Mouse (Mus musculus) CH12.LX (cell line): ENCODE data around the gene Synpo2. TPM values are rescaled to one million over a fixed set of nuclear protein-coding genes. Genes with fewer than 3 reads are reported as not detected.

Source experiments
- DNase-seq: peaks from one replicate; pipeline ENCODE4 v3.0.0-alpha.2; 2013; ENCODE audit errors: extremely low read depth
- H3K27ac ChIP-seq: 2 replicates; pipeline ENCODE4 v1.5.1; 2012; ENCODE audit warnings: low read depth, mild to moderate bottlenecking, control low read depth, moderate library complexity; ENCODE audit not compliant: insufficient read depth
- H3K27me3 ChIP-seq: replicated peaks from 2 replicates; pipeline ENCODE3; 2012; ENCODE audit warnings: inconsistent platforms
- H3K36me3 ChIP-seq, 2 experiments: replicated peaks in 1 of 2; 2 replicates each; pipeline versions ENCODE3 to v1.6.1; 2012; ENCODE audit warnings: inconsistent platforms in 1 of 2, low read length in 1 of 2, mild to moderate bottlenecking in 1 of 2, mixed read lengths in 1 of 2, moderate library complexity in 1 of 2; ENCODE audit not compliant: control insufficient read depth in 1 of 2, insufficient read depth in 1 of 2
- H3K4me1 ChIP-seq, 2 experiments: 2 replicates each; pipeline ENCODE4 v1.6.1; 2012; ENCODE audit warnings: inconsistent platforms in 1 of 2, moderate library complexity in 1 of 2; ENCODE audit not compliant: insufficient read depth in 2 of 2, control insufficient read depth in 1 of 2
- H3K4me2 ChIP-seq: 2 replicates; pipeline ENCODE4 v1.6.1; 2012; ENCODE audit warnings: low read depth, mild to moderate bottlenecking, control low read depth; ENCODE audit not compliant: poor library complexity, insufficient read depth, severe bottlenecking
- H3K4me3 ChIP-seq, 3 experiments: fragments of 150-350 bp in 1 of 3; sonication (generic) in 1 of 3; replicated peaks in 1 of 3; 2 replicates each; pipeline versions ENCODE3 to v1.5.1; 2011 to 2012; ENCODE audit warnings: low read depth in 2 of 3, low read length in 2 of 3, mild to moderate bottlenecking in 2 of 3, moderate library complexity in 2 of 3, control low read depth in 1 of 3, improper control_type of control experiment in 1 of 3, inconsistent platforms in 1 of 3, mixed read lengths in 1 of 3; ENCODE audit not compliant: poor library complexity in 1 of 3
- H3K79me2 ChIP-seq: replicated peaks from 2 replicates; pipeline ENCODE4 v1.6.1; 2012; ENCODE audit warnings: mild to moderate bottlenecking, moderate library complexity; ENCODE audit not compliant: control insufficient read depth, poor library complexity, insufficient read depth, severe bottlenecking; ENCODE audit errors: extremely low read depth
- H3K9ac ChIP-seq: 2 replicates; pipeline ENCODE4 v1.6.1; 2012; ENCODE audit warnings: low read depth, mild to moderate bottlenecking, control low read depth, moderate library complexity; ENCODE audit not compliant: insufficient read depth
- H3K9me3 ChIP-seq: replicated peaks from 2 replicates; pipeline ENCODE3; 2012; ENCODE audit warnings: low read length, inconsistent platforms, mixed read lengths
- BHLHE40 ChIP-seq: IDR thresholded peaks from 2 replicates; pipeline ENCODE4 v1.6.1; 2011; ENCODE audit warnings: mild to moderate bottlenecking, low read depth, low read length, improper control_type of control experiment
- CHD2 ChIP-seq: IDR thresholded peaks from 2 replicates; pipeline ENCODE4 v1.6.1; 2011; ENCODE audit warnings: low read length, improper control_type of control experiment
- CTCF ChIP-seq, 2 experiments: IDR thresholded peaks in 1 of 2; conservative IDR thresholded peaks in 1 of 2; 2 replicates each; pipeline ENCODE4 v1.5.1; 2011 to 2012; ENCODE audit warnings: low read depth in 2 of 2, low read length in 2 of 2, improper control_type of control experiment in 1 of 2, inconsistent platforms in 1 of 2, mild to moderate bottlenecking in 1 of 2, moderate library complexity in 1 of 2
- E2F4 ChIP-seq: IDR thresholded peaks from 2 replicates; pipeline ENCODE4 v1.6.1; 2011; ENCODE audit warnings: low read depth, low read length, improper control_type of control experiment; ENCODE audit not compliant: insufficient replicate concordance
- ELF1 ChIP-seq: IDR thresholded peaks from 2 replicates; pipeline ENCODE4 v1.6.1; 2014; ENCODE audit warnings: low read depth, mild to moderate bottlenecking, inconsistent platforms, low read length, improper control_type of control experiment
- EP300 ChIP-seq: IDR thresholded peaks from 2 replicates; pipeline ENCODE4 v1.6.1; 2011; ENCODE audit warnings: low read length, improper control_type of control experiment
- ETS1 ChIP-seq: conservative IDR thresholded peaks from 2 replicates; pipeline ENCODE4 v1.6.1; 2012; ENCODE audit warnings: low read depth, mild to moderate bottlenecking, inconsistent platforms, low read length, improper control_type of control experiment, moderate library complexity
- GABPA ChIP-seq: IDR thresholded peaks from 2 replicates; pipeline ENCODE4 v1.6.1; 2012; ENCODE audit warnings: low read depth, low read length, improper control_type of control experiment, inconsistent platforms; ENCODE audit not compliant: insufficient replicate concordance
- IRF4 ChIP-seq: IDR thresholded peaks from 2 replicates; pipeline ENCODE4 v1.6.1; 2014; ENCODE audit warnings: low read depth, mild to moderate bottlenecking, inconsistent platforms, low read length, improper control_type of control experiment
- JUND ChIP-seq: conservative IDR thresholded peaks from 2 replicates; pipeline ENCODE4 v1.6.1; 2011; ENCODE audit warnings: low read depth, low read length, improper control_type of control experiment
- KAT2A ChIP-seq: IDR thresholded peaks from 2 replicates; pipeline ENCODE4 v1.6.1; 2012; ENCODE audit warnings: low read length, improper control_type of control experiment, inconsistent platforms; ENCODE audit not compliant: insufficient replicate concordance
- MAFK ChIP-seq: IDR thresholded peaks from 2 replicates; pipeline ENCODE4 v1.6.1; 2011; ENCODE audit warnings: low read length, improper control_type of control experiment; ENCODE audit not compliant: insufficient replicate concordance
- MAX ChIP-seq: IDR thresholded peaks from 2 replicates; pipeline ENCODE4 v1.6.1; 2011; ENCODE audit warnings: low read length, improper control_type of control experiment
- MAZ ChIP-seq: IDR thresholded peaks from 2 replicates; pipeline ENCODE4 v1.6.1; 2012; ENCODE audit warnings: low read depth, mild to moderate bottlenecking, inconsistent platforms, low read length, improper control_type of control experiment, moderate library complexity
- MEF2A ChIP-seq: IDR thresholded peaks from 2 replicates; pipeline ENCODE4 v1.6.1; 2014; ENCODE audit warnings: low read depth, mild to moderate bottlenecking, inconsistent platforms, low read length, improper control_type of control experiment, borderline replicate concordance
- NELFE ChIP-seq: IDR thresholded peaks from 2 replicates; pipeline ENCODE4 v1.6.1; 2011; ENCODE audit warnings: low read depth, low read length, improper control_type of control experiment
- NRF1 ChIP-seq: IDR thresholded peaks from 2 replicates; pipeline ENCODE4 v1.6.1; 2014; ENCODE audit warnings: low read depth, mild to moderate bottlenecking, inconsistent platforms, low read length, improper control_type of control experiment, moderate library complexity
- POLR2AphosphoS2 ChIP-seq: IDR thresholded peaks from 2 replicates; pipeline ENCODE4 v1.6.1; 2011; ENCODE audit warnings: low read depth, low read length, improper control_type of control experiment
- RAD21 ChIP-seq: IDR thresholded peaks from 2 replicates; pipeline ENCODE4 v1.6.1; 2011; ENCODE audit warnings: low read depth, mild to moderate bottlenecking, low read length, improper control_type of control experiment, moderate library complexity
- RCOR1 ChIP-seq: conservative IDR thresholded peaks from 2 replicates; pipeline ENCODE4 v1.6.1; 2012; ENCODE audit warnings: low read depth, mild to moderate bottlenecking, inconsistent platforms, low read length, improper control_type of control experiment
- SIN3A ChIP-seq: IDR thresholded peaks from 2 replicates; pipeline ENCODE4 v1.6.1; 2012; ENCODE audit warnings: low read length, improper control_type of control experiment, inconsistent platforms
- SMC3 ChIP-seq: IDR thresholded peaks from 2 replicates; pipeline ENCODE4 v1.6.1; 2011; ENCODE audit warnings: low read depth, low read length, improper control_type of control experiment
- TBP ChIP-seq: conservative IDR thresholded peaks from 2 replicates; pipeline ENCODE4 v1.6.1; 2011; ENCODE audit warnings: low read depth, low read length, improper control_type of control experiment
- TCF12 ChIP-seq: IDR thresholded peaks from 2 replicates; pipeline ENCODE4 v1.6.1; 2014; ENCODE audit warnings: low read depth, mild to moderate bottlenecking, inconsistent platforms, low read length, improper control_type of control experiment
- UBTF ChIP-seq: IDR thresholded peaks from 2 replicates; pipeline ENCODE4 v1.6.1; 2012; ENCODE audit warnings: low read depth, mild to moderate bottlenecking, inconsistent platforms, low read length, improper control_type of control experiment, moderate library complexity
- USF1 ChIP-seq: IDR thresholded peaks from 2 replicates; pipeline ENCODE4 v1.6.1; 2014; ENCODE audit warnings: low read depth, mild to moderate bottlenecking, inconsistent platforms, low read length, improper control_type of control experiment
- USF2 ChIP-seq: conservative IDR thresholded peaks from 2 replicates; pipeline ENCODE4 v1.6.1; 2011; ENCODE audit warnings: low read depth, low read length, improper control_type of control experiment
- ZC3H11A ChIP-seq: IDR thresholded peaks from 2 replicates; pipeline ENCODE4 v1.6.1; 2012; ENCODE audit warnings: low read depth, mild to moderate bottlenecking, inconsistent platforms, low read length, improper control_type of control experiment
- ZKSCAN1 ChIP-seq: IDR thresholded peaks from 2 replicates; pipeline ENCODE4 v1.6.1; 2012; ENCODE audit warnings: low read depth, inconsistent platforms, low read length, improper control_type of control experiment, borderline replicate concordance
- ZMIZ1 ChIP-seq: IDR thresholded peaks from 2 replicates; pipeline ENCODE4 v1.6.1; 2012; ENCODE audit warnings: low read depth, mild to moderate bottlenecking, inconsistent platforms, low read length, improper control_type of control experiment
- dilution Hi-C: fragments of 300-500 bp; cut with MboI; formaldehyde crosslinking; loops from 2 replicates; pipeline ENCODE4 v1.14.3; 2020; ENCODE audit warnings: low sequenced_read_pairs; ENCODE audit not compliant: extremely low pct_unique_long_range_greater_than_20kb, extremely low pct_ligation_motif_present
- in situ Hi-C: fragments of 300-500 bp; cut with MboI; formaldehyde crosslinking; loops from 3 replicates; pipeline ENCODE4 v1.14.3; 2019; ENCODE audit warnings: low sequenced_read_pairs, low pct_ligation_motif_present, low pct_unique_long_range_greater_than_20kb, mixed read lengths
- polyA plus RNA-seq: library from polyadenylated mRNA; unstranded; fragments of >175 nt; gene quantifications from 2 replicates; pipeline ENCODE4 v1.2.1, GENCODE M21; 2012; ENCODE audit warnings: low read depth; ENCODE audit not compliant: insufficient read length
- total RNA-seq, 2 experiments: library from RNA; depleted of rRNA; stranded (reverse); fragments of 300-350 nt in 1 of 2; fragments of >200 nt in 1 of 2; gene quantifications; 2 replicates each; pipeline ENCODE4 v1.2.3; 2012 to 2014

The Synpo2 gene
- total and polyA plus RNA-seq, 3 experiments: 0.13 to 1.1 (median 0.13) TPM

DNA sequence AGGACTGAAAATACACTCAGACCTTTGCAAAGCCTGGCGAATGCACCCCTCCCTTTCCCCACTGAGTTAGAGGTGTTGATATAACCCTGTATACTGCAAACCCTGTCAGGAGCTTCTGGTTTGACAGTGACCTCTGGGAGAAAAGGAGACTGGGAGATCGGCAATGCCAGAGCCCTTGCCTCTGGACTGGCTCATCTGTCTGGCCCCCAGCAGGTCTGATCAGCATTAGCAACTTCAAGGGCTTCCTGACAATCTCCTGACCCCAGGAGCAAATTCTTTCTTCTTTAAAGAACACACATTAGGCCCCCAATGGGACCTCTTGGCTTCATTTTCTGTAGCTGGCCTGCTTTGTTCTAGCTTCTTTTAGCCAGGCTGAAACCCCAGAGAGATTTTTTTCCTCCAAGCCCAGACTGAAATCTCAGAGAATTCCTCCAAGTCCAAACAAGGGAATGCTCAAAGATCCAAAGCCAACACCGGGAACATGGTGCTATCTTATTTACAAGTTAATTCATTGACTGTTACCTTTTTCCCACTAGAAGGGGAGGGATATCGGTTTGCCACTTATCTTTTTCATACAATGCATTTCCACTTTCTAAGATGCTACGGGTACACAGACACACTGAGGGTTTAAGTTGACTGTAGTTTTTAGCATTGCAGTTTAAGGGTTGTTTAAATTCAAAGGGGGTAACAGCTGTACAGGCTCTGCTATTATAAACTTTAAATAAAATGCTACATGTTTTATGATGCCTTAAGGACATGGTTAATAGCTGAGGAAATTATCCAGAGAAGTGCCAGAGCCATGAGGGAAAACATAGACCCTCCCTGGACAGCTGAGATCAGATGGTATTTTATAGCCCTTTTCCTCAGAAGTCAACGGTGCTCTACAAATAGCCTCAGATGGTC lies 73.4 kb downstream of the Synpo2 start:
- dilution Hi-C loops: no loop called here

DNA sequence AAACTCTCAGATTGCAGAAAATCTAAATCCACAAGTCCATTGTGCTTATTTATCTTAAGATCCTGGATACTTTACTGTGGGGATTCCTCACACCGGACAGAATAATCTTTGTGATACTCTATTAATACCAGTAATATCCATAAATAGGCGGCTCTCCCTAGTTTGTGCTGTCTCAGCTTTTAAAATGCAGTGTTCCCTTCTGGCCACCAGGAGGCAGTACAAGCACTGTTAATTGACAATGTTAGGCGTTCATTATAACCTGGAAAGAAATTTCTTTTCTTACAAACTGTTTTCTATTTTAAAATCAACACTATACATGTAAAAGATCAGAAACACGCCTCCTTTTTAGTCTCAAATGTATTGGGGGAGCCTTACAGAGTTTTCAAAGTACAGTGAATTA lies 75.2 kb downstream of the Synpo2 start:
- Histone ChIP-seq H3K9ac (no peak overlapping the region), H3K27ac (no peak overlapping the region), H3K4me3 (no peak overlapping the region), H3K4me2 (no peak overlapping the region), H3K36me3 (no peaks in the 10 kb centered on the region), H3K4me1 (peaks cover 0 to 10% of the 10 kb centered on the region in 2 experiments; a peak in 3 of 4 replicates), H3K27me3 (no peaks in the 10 kb centered on the region), H3K79me2 (no peaks in the 10 kb centered on the region), H3K9me3 (no peaks in the 10 kb centered on the region)
- dilution Hi-C loops: no loop called here
- peak; percentile 65 for DNase-seq
- in situ Hi-C loops: loop anchor here (10.0 kb wide), 1 partner anchor 344 kb away; no protein-coding TSS in a partner anchor
- TF ChIP-seq ZMIZ1 (no peak), POLR2AphosphoS2 (no peak), USF2 (no peak), MAZ (no peak), EP300 (no peak), MAX (no peak), USF1 (no peak), E2F4 (no peak), TCF12 (no peak), RAD21 (peak; percentile 84), CHD2 (no peak), ZKSCAN1 (no peak), BHLHE40 (no peak), SMC3 (peak; percentile 89), UBTF (no peak), IRF4 (no peak), JUND (no peak), ZC3H11A (no peak), GABPA (no peak), MAFK (peak; percentile 97), MEF2A (no peak), TBP (no peak), ETS1 (no peak), NELFE (no peak), RCOR1 (no peak)

More for the DNA sequence above, 73.4 kb downstream of the Synpo2 start:
- Histone ChIP-seq H3K79me2 (no peaks in the 10 kb centered on the region), H3K4me3 (no peak overlapping the region), H3K27ac (no peak overlapping the region), H3K27me3 (no peaks in the 10 kb centered on the region), H3K36me3 (no peaks in the 10 kb centered on the region), H3K9me3 (no peaks in the 10 kb centered on the region), H3K9ac (no peak overlapping the region), H3K4me1 (peaks cover 0 to 10% of the 10 kb centered on the region in 2 experiments; a peak in 2 of 4 replicates), H3K4me2 (no peak overlapping the region)
- no peak for TF ChIP-seq IRF4
- no peak for TF ChIP-seq NELFE
- no peak for TF ChIP-seq RAD21
- no peak for TF ChIP-seq ELF1
- TF ChIP-seq UBTF: no peak
- no peak for TF ChIP-seq CTCF (conservative IDR thresholded peaks at IDR 0.05 in 1 of 2, IDR thresholded peaks at IDR 0.05 in 1 of 2; ENCODE audit: low read depth in 2 of 2, low read length in 2 of 2)
- TF ChIP-seq GABPA: no peak
- no peak for TF ChIP-seq SIN3A
- no peak for TF ChIP-seq NRF1
- TF ChIP-seq ETS1: no peak
- TF ChIP-seq KAT2A: no peak
- no peak for TF ChIP-seq ZKSCAN1
- TF ChIP-seq CHD2: no peak
- TF ChIP-seq EP300: no peak
- TF ChIP-seq RCOR1: no peak
- no peak for TF ChIP-seq JUND
- no peak for DNase-seq
- in situ Hi-C loops: loop anchor here (10.0 kb wide), 1 partner anchor 342 kb away; no protein-coding TSS in a partner anchor
